Mouse (Mus musculus) myocyte (in vitro differentiated cells): ENCODE measurements around the gene Slc22a23. TPM values are rescaled to one million over a fixed set of nuclear protein-coding genes. Genes with fewer than 3 reads are reported as not detected.

Experiments used
- H3K27me3 ChIP-seq: one replicate; pipeline ENCODE4 v1.6.1; 2011; ENCODE audit not compliant: control insufficient read depth, insufficient read depth, insufficient read length
- H3K36me3 ChIP-seq: one replicate; pipeline ENCODE4 v1.6.1; 2011; ENCODE audit not compliant: control insufficient read depth, insufficient read depth
- H3K4me2 ChIP-seq: one replicate; pipeline ENCODE4 v1.6.1; 2011; ENCODE audit warnings: low read depth, control low read depth
- H3K4me3 ChIP-seq: one replicate; pipeline ENCODE4 v1.5.1; 2011; ENCODE audit warnings: mild to moderate bottlenecking, control low read depth, moderate library complexity
- H3K79me2 ChIP-seq: one replicate; pipeline ENCODE4 v1.6.1; 2011; ENCODE audit not compliant: control insufficient read depth, insufficient read depth
- H3ac ChIP-seq: one replicate; pipeline ENCODE4 v1.6.1; 2011; ENCODE audit not compliant: control insufficient read depth, insufficient read length
- CEBPB ChIP-seq: IDR thresholded peaks from 2 replicates; pipeline ENCODE4 v1.6.1; 2011; ENCODE audit warnings: mild to moderate bottlenecking, moderate library complexity; ENCODE audit not compliant: poor library complexity, insufficient read depth, severe bottlenecking
- E2F4 ChIP-seq: IDR thresholded peaks from one replicate; pipeline ENCODE4 v1.6.1; 2011; ENCODE audit warnings: mild to moderate bottlenecking, control low read depth, moderate library complexity; ENCODE audit not compliant: insufficient read depth
- MAX ChIP-seq: IDR thresholded peaks from one replicate; pipeline ENCODE4 v1.6.1; 2011; ENCODE audit warnings: low read depth, mild to moderate bottlenecking, control low read depth
- MYOD1 ChIP-seq, 3 experiments: IDR thresholded peaks; one replicate each; pipeline ENCODE4 v1.6.1; 2011; ENCODE audit warnings: control low read depth in 2 of 3, low read depth in 2 of 3, mild to moderate bottlenecking in 2 of 3, moderate library complexity in 1 of 3; ENCODE audit not compliant: insufficient read length in 2 of 3, control insufficient read depth in 1 of 3
- MYOG ChIP-seq, 3 experiments: IDR thresholded peaks; one replicate each; pipeline ENCODE4 v1.6.1; 2011; ENCODE audit warnings: control low read depth in 2 of 3, low read depth in 2 of 3, mild to moderate bottlenecking in 2 of 3; ENCODE audit not compliant: insufficient read length in 2 of 3, control insufficient read depth in 1 of 3, insufficient read depth in 1 of 3
- POLR2A ChIP-seq: IDR thresholded peaks from one replicate; pipeline ENCODE4 v1.6.1; 2011; ENCODE audit warnings: low read depth, mild to moderate bottlenecking, control low read depth, moderate library complexity; ENCODE audit not compliant: insufficient read length
- POLR2AphosphoS2 ChIP-seq: IDR thresholded peaks from one replicate; pipeline ENCODE4 v1.6.1; 2011; ENCODE audit warnings: low read depth, control low read depth; ENCODE audit not compliant: insufficient read length
- REST ChIP-seq: IDR thresholded peaks from one replicate; pipeline ENCODE4 v1.6.1; 2011; ENCODE audit warnings: mild to moderate bottlenecking, control low read depth, moderate library complexity; ENCODE audit not compliant: insufficient read depth, insufficient read length
- SRF ChIP-seq: IDR thresholded peaks from one replicate; pipeline ENCODE4 v1.6.1; 2011; ENCODE audit warnings: low read depth; ENCODE audit not compliant: control insufficient read depth, insufficient read length
- TCF12 ChIP-seq: IDR thresholded peaks from one replicate; pipeline ENCODE4 v1.6.1; 2011; ENCODE audit warnings: mild to moderate bottlenecking, control low read depth; ENCODE audit not compliant: poor library complexity, insufficient read depth, severe bottlenecking
- TCF3 ChIP-seq: IDR thresholded peaks from one replicate; pipeline ENCODE4 v1.6.1; 2011; ENCODE audit warnings: low read depth, control low read depth; ENCODE audit not compliant: insufficient read length
- USF1 ChIP-seq: IDR thresholded peaks from one replicate; pipeline ENCODE4 v1.6.1; 2011; ENCODE audit warnings: low read depth, mild to moderate bottlenecking, control low read depth, moderate library complexity
- polyA plus RNA-seq: library from polyadenylated mRNA; unstranded; fragments of >200 nt; fragmentation: generic; extraction: Trizol; gene quantifications from one replicate; pipeline ENCODE4 v1.2.1, GENCODE M21; 2012; ENCODE audit warnings: missing spikeins

Slc22a23 gene
- polyA plus RNA-seq, 1 experiment, result 8.5 TPM

GRCm38 (mm10) chr13:34269376-34269991, 75.5 kb downstream of the Slc22a23 start:
- TF ChIP-seq REST (no peak), CEBPB (no peak), POLR2AphosphoS2 (no peak), E2F4 (no peak), TCF12 (no peak), USF1 (no peak), MAX (no peak), MYOD1 (IDR thresholded peaks at IDR 0.05; ENCODE audit: control insufficient read depth in 1 of 3, insufficient read length in 2 of 3, low read depth in 2 of 3) (no peak), SRF (no peak), TCF3 (no peak), MYOG (IDR thresholded peaks at IDR 0.05; ENCODE audit: control insufficient read depth in 1 of 3, insufficient read depth in 1 of 3, insufficient read length in 2 of 3, low read depth in 2 of 3) (no peak), POLR2A (no peak)
- Histone ChIP-seq H3K4me2 (no peak overlapping the region), H3K27me3 (no peaks in the 10 kb centered on the region), H3K36me3 (no peaks in the 10 kb centered on the region), H3K4me3 (no peak overlapping the region), H3K79me2 (no peaks in the 10 kb centered on the region), H3ac (no peak overlapping the region)

- TF ChIP-seq CEBPB (no peak), SRF (no peak), POLR2AphosphoS2 (no peak), TCF3 (no peak), MYOD1 (IDR thresholded peaks at IDR 0.05; ENCODE audit: control insufficient read depth in 1 of 3, insufficient read length in 2 of 3, low read depth in 2 of 3) (no peak), REST (no peak), USF1 (no peak), MYOG (IDR thresholded peaks at IDR 0.05; ENCODE audit: control insufficient read depth in 1 of 3, insufficient read depth in 1 of 3, insufficient read length in 2 of 3, low read depth in 2 of 3) (no peak), MAX (no peak), POLR2A (no peak), TCF12 (no peak)
- Histone ChIP-seq H3K4me2 (no peak overlapping the region), H3K36me3 (no peaks in the 10 kb centered on the region), H3ac (no peak overlapping the region), H3K4me3 (no peak overlapping the region), H3K27me3 (no peaks in the 10 kb centered on the region), H3K79me2 (no peaks in the 10 kb centered on the region)
These were observed 77.9 kb downstream of the Slc22a23 start for GRCm38 (mm10) chr13:34266942-34267660.

GRCm38 (mm10) chr13:34266067-34266466, 78.9 kb downstream of the Slc22a23 start:
- Histone ChIP-seq H3K4me2 (no peak overlapping the region), H3K4me3 (no peak overlapping the region), H3ac (no peak overlapping the region), H3K79me2 (no peaks in the 10 kb centered on the region), H3K36me3 (no peaks in the 10 kb centered on the region), H3K27me3 (no peaks in the 10 kb centered on the region)
- TF ChIP-seq TCF3 (no peak), CEBPB (no peak), POLR2A (no peak), TCF12 (no peak), MAX (no peak), E2F4 (no peak), USF1 (no peak), REST (no peak), SRF (no peak), POLR2AphosphoS2 (no peak), MYOD1 (IDR thresholded peaks at IDR 0.05; ENCODE audit: control insufficient read depth in 1 of 3, insufficient read length in 2 of 3, low read depth in 2 of 3) (no peak), MYOG (IDR thresholded peaks at IDR 0.05; ENCODE audit: control insufficient read depth in 1 of 3, insufficient read depth in 1 of 3, insufficient read length in 2 of 3, low read depth in 2 of 3) (no peak)

GRCm38 (mm10) chr13:34265576-34265975, 79.4 kb downstream of the Slc22a23 start:
- no peak for TF ChIP-seq E2F4
- TF ChIP-seq SRF, result no peak
- no peak for TF ChIP-seq MAX
- no peak for TF ChIP-seq REST
- TF ChIP-seq TCF12, result no peak
- no peak for TF ChIP-seq TCF3
- no peak for TF ChIP-seq MYOD1 (IDR thresholded peaks at IDR 0.05; ENCODE audit: control insufficient read depth in 1 of 3, insufficient read length in 2 of 3, low read depth in 2 of 3)
- TF ChIP-seq MYOG (IDR thresholded peaks at IDR 0.05; ENCODE audit: control insufficient read depth in 1 of 3, insufficient read depth in 1 of 3, insufficient read length in 2 of 3, low read depth in 2 of 3), result no peak
- no peak for TF ChIP-seq POLR2A
- no peak for TF ChIP-seq POLR2AphosphoS2
- no peak for TF ChIP-seq USF1
- no peak for TF ChIP-seq CEBPB
- no peak overlapping the region for H3K4me3 ChIP-seq
- H3K79me2 ChIP-seq, result no peaks in the 10 kb centered on the region

More at GRCm38 (mm10) chr13:34265576-34265975, 79.4 kb downstream of the Slc22a23 start:
- Histone ChIP-seq H3ac (no peak overlapping the region), H3K27me3 (no peaks in the 10 kb centered on the region), H3K4me2 (no peak overlapping the region), H3K36me3 (no peaks in the 10 kb centered on the region)
